Mouse (Mus musculus): Measurements from ENCODE around the gene Lrp3. TPM values are rescaled to one million over a fixed set of nuclear protein-coding genes. Genes with fewer than 3 reads are reported as not detected.
"Not testable (repeated sequence)": the region's sequence is repeated elsewhere in the genome, so short reads cannot be mapped to it uniquely, and the experiment has no call there.

Gene Lrp3
- polyA plus RNA-seq (2012) = 0.04 TPM in 1 of 2 replicates, not detected in the other

DNA sequence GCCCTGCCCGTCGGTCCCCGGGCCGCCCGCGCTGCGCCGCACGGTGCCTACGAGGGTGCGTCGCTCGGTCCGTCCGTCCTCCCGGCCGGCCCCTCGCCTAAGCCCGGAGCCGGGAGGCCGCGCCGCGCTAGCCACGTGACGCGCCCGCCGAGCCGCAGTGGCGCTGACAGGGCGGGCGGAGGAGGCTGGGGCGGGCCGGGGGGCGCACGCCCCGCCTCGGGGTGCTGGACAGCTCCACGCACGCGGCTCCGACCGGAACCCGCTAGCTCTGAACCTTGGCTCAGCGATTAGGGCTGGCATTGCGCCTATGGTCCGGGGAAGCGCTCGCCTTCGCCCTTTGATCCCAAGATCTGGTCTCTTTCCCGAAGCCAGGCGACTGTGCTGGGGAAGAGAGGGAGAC lies at the start of gene Lrp3:
Lrp3 (minus strand) TSS at position 274 of the 400 bp plus-strand sequence.
- no peaks in the 10 kb centered on the region for H3K9me3 ChIP-seq (ENCODE audit: control insufficient read depth, low read length)
- H3K4me3 ChIP-seq (replicated peaks) = peak within 1 kb of the TSS; percentile 31
- TF ChIP-seq TAL1 (IDR thresholded peaks at IDR 0.05; ENCODE audit: low read length) = no peak
- no peak for TF ChIP-seq GATA1 (IDR thresholded peaks at IDR 0.05; ENCODE audit: low read length)
- no peaks in the 10 kb centered on the region for H3K36me3 ChIP-seq (ENCODE audit: control insufficient read depth)
- no peaks in the 10 kb centered on the region for H3K4me1 ChIP-seq (ENCODE audit: control insufficient read depth)
- peaks cover 34% of the 10 kb centered on the region for H3K27me3 ChIP-seq (ENCODE audit: control insufficient read depth)

DNA sequence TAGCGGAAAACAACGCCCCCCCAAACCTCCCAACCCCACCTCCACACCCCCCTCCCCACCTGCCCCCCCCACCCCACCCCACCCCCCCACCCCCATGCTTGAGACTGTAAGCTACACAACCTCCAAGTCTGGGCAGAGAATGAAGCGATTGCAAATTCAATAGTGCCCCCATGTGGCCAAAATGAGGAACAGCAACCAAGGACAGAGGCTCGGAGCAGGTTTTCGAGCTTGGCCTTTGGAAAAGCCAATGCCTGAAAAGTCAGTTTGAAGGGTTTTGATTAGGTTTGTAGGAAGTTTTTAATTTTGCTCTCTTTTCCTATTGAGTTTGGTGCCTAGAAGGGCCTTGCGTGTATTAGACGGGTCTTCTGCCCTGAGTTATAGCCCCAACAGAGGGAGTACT lies 49.4 kb upstream of the Lrp3 start:
- H3K4me3 ChIP-seq (replicated peaks) = no peak overlapping the region
- peaks cover 7% of the 10 kb centered on the region for H3K4me1 ChIP-seq (ENCODE audit: control insufficient read depth)
- H3K9me3 ChIP-seq (ENCODE audit: control insufficient read depth, low read length) = peaks cover 2% of the 10 kb centered on the region; the same call in 1 of the 2 replicates
- TF ChIP-seq GATA1 (IDR thresholded peaks at IDR 0.05; ENCODE audit: low read length) = no peak
- no peak for TF ChIP-seq TAL1 (IDR thresholded peaks at IDR 0.05; ENCODE audit: low read length)
- no peaks in the 10 kb centered on the region for H3K36me3 ChIP-seq (ENCODE audit: control insufficient read depth)
- 0 out of 2 replicates have a peak, but pooled peaks cover 3% of the 10 kb centered on the region for H3K27me3 ChIP-seq (ENCODE audit: control insufficient read depth)

- Histone ChIP-seq H3K36me3 (ENCODE audit: control insufficient read depth) (no peaks in the 10 kb centered on the region), H3K9me3 (ENCODE audit: control insufficient read depth, low read length) (peaks cover 2% of the 10 kb centered on the region; the same call in 1 of the 2 replicates), H3K4me1 (ENCODE audit: control insufficient read depth) (no peaks in the 10 kb centered on the region), H3K4me3 (replicated peaks) (no peak overlapping the region), H3K27me3 (ENCODE audit: control insufficient read depth) (0 out of 2 replicates have a peak, but pooled peaks cover 3% of the 10 kb centered on the region)
- TF ChIP-seq GATA1 (IDR thresholded peaks at IDR 0.05; ENCODE audit: low read length) (no peak), TAL1 (IDR thresholded peaks at IDR 0.05; ENCODE audit: low read length) (no peak)
These were observed 48.5 kb upstream of the Lrp3 start for GRCm38 (mm10) chr7:35263595-35264489.

DNA sequence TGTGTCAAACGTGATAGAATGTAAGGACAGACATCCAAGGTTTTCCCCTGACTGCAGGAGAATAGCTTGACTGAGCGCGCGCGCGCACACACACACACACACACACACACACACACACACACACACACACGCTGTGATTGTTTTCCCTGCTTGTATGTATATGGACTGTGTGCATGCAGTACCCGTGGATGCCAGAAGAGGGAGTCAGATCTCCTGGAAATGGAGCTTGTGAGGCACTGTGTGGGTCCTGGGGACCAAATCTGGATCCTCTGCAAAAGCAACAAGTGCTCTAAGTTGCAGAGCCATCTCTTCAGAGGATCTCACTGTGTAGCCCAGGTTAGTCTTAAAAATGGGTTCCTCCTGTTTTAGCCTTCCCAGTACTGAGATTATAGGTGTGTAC lies 44.1 kb upstream of the Lrp3 start:
- Histone ChIP-seq H3K4me1 (ENCODE audit: control insufficient read depth) (no peaks in the 10 kb centered on the region), H3K9me3 (ENCODE audit: control insufficient read depth, low read length) (no peaks in the 10 kb centered on the region; the same call in 1 of the 2 replicates), H3K36me3 (ENCODE audit: control insufficient read depth) (no peaks in the 10 kb centered on the region), H3K27me3 (ENCODE audit: control insufficient read depth) (0 out of 2 replicates have a peak, but pooled peaks cover 3% of the 10 kb centered on the region), H3K4me3 (replicated peaks) (no peak overlapping the region)
- TF ChIP-seq GATA1 (IDR thresholded peaks at IDR 0.05; ENCODE audit: low read length) = no peak
- no peak for TF ChIP-seq TAL1 (IDR thresholded peaks at IDR 0.05; ENCODE audit: low read length)

DNA sequence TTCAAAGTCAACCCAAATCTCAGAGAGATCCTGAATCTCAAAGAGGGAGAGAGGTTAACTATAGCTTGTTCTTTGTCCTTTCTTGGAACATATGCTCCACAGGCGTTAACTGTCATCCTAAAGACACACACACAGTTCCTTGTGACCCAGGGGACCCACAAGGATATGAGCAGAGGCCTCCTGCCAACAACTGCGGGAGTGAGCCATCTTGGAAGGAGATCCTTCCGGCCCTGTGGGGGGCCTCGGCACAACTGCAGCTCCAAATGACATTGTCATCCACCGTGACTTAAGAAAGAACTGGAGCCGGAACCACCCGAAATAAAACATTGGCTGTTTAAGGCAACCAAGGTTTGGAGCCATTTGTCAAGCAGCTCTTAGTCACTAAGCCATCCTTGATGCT lies 43.0 kb upstream of the Lrp3 start:
- H3K4me3 ChIP-seq (replicated peaks) = no peak overlapping the region

GRCm38 (mm10) chr7:35252041-35252558 lies 36.8 kb upstream of the Lrp3 start:
- Histone ChIP-seq H3K27me3 (ENCODE audit: control insufficient read depth) (no peaks in the 10 kb centered on the region), H3K9me3 (ENCODE audit: control insufficient read depth, low read length) (no peaks in the 10 kb centered on the region), H3K4me3 (replicated peaks) (no peak overlapping the region), H3K4me1 (ENCODE audit: control insufficient read depth) (no peaks in the 10 kb centered on the region), H3K36me3 (ENCODE audit: control insufficient read depth) (no peaks in the 10 kb centered on the region)
- no peak for TF ChIP-seq GATA1 (IDR thresholded peaks at IDR 0.05; ENCODE audit: low read length)
- TF ChIP-seq TAL1 (IDR thresholded peaks at IDR 0.05; ENCODE audit: low read length) = no peak

More for the DNA sequence above, 43.0 kb upstream of the Lrp3 start:
- 0 out of 2 replicates have a peak, but pooled peaks cover 3% of the 10 kb centered on the region for H3K27me3 ChIP-seq (ENCODE audit: control insufficient read depth)
- no peaks in the 10 kb centered on the region for H3K36me3 ChIP-seq (ENCODE audit: control insufficient read depth)
- H3K9me3 ChIP-seq (ENCODE audit: control insufficient read depth, low read length) = no peaks in the 10 kb centered on the region; the same call in 1 of the 2 replicates
- TF ChIP-seq TAL1 (IDR thresholded peaks at IDR 0.05; ENCODE audit: low read length) (no peak), GATA1 (IDR thresholded peaks at IDR 0.05; ENCODE audit: low read length) (no peak)
- no peaks in the 10 kb centered on the region for H3K4me1 ChIP-seq (ENCODE audit: control insufficient read depth)

DNA sequence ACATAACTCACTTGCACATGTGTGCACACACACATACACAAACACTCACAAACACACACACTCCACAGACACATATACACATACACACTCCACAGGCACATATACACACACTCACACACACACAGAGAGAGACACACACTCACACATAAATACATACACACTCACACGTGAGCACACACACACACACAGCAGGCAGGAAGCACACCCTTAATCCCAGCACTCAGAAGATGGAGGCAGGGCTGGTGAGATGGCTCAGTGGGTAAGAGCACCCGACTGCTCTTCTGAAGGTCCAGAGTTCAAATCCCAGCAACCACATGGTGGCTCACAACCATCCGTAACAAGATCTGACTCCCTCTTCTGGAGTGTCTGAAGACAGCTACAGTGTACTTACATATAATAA lies 22.6 kb upstream of the Lrp3 start:
- H3K4me1 ChIP-seq (ENCODE audit: control insufficient read depth) = peaks cover 17% of the 10 kb centered on the region
- H3K36me3 ChIP-seq (ENCODE audit: control insufficient read depth); H3K27me3 ChIP-seq (ENCODE audit: control insufficient read depth); H3K9me3 ChIP-seq (ENCODE audit: control insufficient read depth, low read length); H3K4me3 ChIP-seq (replicated peaks): not testable (repeated sequence)

DNA sequence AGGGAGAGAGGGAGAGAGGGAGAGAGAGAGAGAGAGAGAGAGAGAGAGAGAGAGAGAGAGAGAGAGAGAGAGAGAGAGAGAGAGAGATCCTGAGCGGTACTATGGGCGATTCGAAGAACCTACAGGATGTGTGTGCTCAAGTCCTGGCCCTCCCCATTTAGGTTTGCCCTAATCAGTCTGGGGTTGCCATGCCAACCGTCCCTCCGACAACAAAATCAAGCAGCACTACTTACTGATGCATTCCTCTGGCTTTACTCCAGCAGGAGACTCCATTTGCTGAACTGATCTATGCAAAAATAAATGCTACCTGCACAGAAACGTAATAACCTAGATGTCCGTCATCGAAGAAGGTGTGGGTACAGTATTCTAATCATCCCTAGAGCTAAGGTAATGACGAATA lies 20.0 kb upstream of the Lrp3 start:
- TF ChIP-seq GATA1 (IDR thresholded peaks at IDR 0.05; ENCODE audit: low read length) = no peak
- TF ChIP-seq TAL1 (IDR thresholded peaks at IDR 0.05; ENCODE audit: low read length) = no peak
- H3K36me3 ChIP-seq (ENCODE audit: control insufficient read depth) = no peaks in the 10 kb centered on the region
- H3K4me1 ChIP-seq (ENCODE audit: control insufficient read depth) = peaks cover 17% of the 10 kb centered on the region
- peaks cover 5% of the 10 kb centered on the region for H3K9me3 ChIP-seq (ENCODE audit: control insufficient read depth, low read length)
- no peaks in the 10 kb centered on the region for H3K27me3 ChIP-seq (ENCODE audit: control insufficient read depth)
- peak overlapping the region; percentile 72 for H3K4me3 ChIP-seq (replicated peaks)

All from erythroblast, embryonic 14.5 days (primary cell).